Mouse (Mus musculus) hindlimb bud, embryonic 11.5 days (tissue): Measurements from ENCODE around the gene Sertad1.

Source experiments
- DNase-seq: peaks from one replicate; pipeline ENCODE4 v3.0.0-alpha.2; 2012; ENCODE audit warnings: low read depth, low spot score; ENCODE audit errors: extremely low spot score

The Sertad1 gene

DNA sequence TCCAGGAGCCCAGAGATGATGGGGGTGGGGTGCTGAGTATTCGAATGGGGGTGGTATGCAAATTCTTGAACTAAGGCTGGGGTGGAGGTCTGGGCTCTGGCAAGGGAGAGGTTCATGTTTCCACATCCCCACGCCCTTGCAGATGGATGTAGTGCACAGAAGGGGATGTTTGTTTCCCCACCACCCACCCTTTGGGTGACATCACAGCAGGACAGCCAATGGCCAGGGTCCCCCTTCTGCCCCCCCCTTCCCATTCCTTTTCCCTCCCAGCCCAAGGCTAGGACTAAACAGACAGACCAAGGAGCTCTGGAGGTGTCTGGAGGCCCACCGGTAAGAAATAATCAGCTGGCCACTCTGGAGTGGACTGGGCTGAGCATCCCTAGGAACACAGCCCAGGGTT lies 12.3 kb downstream of the Sertad1 start, which contains the start of gene Prx:
Gene Prx, plus strand, starts transcription at position 289 of the 400 bp plus-strand sequence.
- no peak for DNase-seq

DNA sequence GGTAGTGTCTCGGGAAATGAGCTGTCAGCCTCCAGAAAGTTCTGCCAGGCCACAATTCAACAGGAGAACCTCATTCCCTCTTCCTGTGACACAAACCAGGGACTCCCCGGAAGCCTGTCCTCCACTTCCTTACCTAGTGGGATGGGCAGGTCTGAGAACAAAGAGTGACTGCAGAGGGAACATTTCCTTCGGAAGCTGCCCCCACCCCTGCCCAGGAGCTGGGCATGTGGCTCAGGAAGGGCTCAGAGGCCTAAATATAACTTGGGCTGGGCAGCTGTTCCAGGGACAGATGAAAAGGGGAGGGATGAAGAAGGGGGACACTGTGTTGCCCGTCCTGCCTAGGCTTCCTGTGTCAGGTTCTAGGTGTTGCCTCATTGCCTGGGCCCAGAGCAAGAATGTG lies 14.9 kb downstream of the Sertad1 start:
- no peak for DNase-seq

DNA sequence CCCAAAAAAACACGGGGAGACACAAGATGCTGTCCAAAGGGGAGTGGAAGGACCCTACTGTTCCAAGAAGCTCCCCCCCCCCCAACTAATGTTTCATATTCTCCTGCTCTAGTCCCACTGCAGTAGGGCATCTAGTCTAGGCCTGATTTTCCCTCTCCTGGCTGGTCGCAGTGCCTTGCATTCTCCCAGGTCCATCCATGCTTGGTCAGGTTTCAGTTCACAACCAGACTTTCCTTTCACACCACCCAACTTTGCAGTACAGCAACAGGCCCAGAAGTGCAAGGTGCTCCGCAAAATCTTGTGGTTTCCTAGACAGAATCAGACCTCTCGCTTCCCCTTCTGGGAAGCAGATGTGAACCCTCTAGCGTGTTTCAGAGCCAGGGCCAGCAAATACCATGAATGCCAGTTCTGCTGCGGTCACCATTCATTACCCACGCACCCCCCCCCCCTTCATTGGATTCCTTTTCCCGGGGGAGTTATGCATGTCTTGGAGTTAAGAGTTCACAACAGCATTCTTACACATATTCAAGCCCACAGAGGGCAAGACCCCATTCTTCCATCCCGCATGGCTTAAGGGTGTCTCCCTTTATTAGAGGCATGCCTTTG lies 20.2 kb downstream of the Sertad1 start:
- DNase-seq = no peak

DNA sequence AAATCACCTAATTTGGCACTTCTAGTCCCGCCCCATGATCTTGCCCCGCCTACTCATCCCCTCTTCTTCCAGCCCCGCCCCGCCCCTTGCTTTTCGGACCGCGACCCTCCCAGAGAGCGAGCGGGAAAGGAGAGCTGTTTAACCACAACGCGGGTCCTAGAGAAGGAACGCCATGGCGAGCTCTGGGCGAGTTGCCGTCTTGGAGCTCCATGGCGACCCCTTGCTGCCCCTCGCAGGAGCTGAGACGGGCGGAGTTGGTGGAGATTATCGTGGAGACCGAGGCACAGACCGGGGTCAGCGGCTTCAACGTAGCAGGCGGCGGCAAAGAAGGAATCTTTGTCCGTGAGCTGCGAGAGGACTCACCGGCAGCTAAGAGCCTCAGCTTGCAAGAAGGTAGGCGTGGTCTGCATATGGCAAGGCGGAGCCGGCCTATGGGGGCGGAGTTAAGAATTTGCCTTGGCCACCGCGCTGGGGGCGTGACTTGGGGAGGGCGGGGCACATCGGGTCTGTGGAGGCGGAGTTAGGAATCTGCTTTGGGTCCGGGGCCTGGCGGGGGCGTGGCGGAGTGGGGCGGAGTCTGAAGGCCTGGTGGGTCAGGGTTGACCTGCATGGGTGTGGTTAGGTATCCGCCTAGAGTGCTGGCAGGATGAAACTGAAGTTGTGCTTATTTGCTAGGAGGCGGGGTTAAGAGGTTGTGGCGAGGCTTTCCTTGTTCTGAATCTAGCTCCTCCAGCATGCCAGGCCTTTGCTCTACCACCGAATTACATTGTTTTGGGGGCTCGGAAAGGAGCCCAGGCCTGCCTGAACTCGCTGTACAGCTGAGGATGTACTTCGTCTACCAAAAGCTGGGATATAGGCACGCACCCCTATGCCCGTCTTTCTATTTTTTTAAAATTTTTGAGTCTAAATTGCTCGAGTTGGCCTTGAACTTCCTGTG lies 21.3 kb downstream of the Sertad1 start:
- DNase-seq = peak; percentile 90

DNA sequence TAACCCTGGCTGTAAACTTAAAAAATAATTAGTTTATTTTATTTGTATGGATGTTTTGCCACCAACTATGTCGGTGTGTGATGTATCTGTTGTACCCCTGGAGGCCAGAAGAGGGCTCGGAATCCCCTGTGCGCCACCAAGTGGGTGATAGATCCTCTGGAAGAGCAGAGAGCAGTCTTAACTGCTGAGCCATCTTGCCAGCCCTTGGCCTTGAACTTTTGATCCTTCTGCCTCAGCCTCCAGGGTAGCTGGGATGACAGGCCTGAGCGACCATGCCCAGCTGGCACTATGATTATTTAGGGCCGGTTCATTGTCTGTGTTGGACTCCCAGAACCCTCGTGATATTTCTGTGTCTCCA lies 21.9 kb downstream of the Sertad1 start:
- no peak for DNase-seq

DNA sequence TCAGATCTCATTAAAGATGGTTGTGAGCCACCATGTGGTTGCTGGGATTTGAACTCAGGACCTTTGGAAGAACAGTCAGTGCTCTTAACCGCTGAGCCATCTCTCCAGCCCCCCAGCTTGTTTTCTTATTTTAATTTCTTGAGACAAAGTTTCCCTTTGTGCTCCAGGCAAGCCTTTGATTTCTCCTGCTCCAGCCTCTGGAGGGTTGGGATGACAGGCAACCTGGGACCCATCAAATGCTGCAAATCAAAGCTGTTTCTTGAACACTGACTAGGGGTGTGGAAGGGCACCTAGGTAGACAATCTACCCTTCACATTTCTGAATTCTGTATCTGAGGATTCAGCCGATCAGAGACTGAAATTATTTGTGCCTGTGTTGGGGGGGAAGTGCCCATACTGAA lies 24.1 kb downstream of the Sertad1 start:
- no peak for DNase-seq

DNA sequence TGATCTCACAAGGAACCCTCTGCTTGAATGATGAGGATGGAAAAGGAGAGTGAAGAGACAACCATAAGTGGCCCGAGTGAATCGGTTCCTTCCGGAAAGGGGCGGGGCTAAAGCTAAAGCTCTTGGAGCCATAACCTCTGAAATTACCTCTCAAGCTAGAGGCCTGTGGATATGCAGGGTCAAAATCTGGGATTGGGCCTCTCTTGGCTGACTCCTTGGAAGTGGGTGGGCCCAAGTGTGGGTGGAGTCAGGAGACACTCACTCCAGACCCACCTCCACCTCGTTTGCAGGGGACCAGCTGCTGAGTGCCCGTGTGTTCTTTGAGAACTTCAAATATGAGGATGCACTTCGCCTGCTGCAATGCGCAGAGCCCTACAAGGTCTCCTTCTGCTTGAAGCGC lies 28.3 kb downstream of the Sertad1 start:
- no peak for DNase-seq

DNA sequence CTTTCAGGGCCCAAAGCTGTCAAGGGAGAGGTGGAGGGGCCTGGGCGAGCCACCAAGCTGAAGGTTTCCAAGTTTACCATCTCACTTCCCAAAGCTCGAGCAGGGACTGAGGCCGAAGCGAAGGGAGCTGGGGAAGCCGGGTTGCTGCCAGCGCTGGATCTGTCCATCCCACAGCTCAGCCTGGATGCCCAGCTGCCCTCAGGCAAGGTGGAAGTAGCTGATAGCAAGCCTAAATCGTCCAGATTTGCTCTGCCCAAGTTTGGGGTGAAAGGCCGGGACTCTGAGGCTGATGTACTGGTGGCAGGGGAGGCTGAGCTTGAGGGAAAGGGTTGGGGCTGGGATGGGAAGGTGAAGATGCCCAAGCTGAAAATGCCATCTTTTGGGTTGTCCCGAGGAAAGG lies 31.6 kb downstream of the Sertad1 start:
- DNase-seq = no peak

DNA sequence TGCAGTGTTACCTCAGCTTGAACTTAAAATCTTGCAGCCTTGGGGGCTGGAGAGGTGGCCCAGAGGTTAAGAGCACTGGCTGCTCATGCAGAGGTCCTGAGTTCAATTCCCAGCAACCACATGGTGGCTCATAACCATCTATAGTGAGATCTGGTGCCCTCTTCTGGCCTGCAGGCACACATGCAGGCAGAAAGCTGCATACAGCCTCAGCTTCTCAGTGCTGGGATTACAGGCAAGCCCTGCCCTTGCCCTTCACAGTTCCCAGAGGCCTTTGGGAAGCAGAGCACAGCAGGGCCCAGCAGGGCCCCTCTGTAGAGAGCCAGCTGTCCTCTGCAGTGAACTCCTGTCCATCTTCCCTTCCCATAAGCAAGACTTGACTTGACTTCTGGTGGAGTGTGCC lies 33.4 kb downstream of the Sertad1 start:
- DNase-seq = no peak

DNA sequence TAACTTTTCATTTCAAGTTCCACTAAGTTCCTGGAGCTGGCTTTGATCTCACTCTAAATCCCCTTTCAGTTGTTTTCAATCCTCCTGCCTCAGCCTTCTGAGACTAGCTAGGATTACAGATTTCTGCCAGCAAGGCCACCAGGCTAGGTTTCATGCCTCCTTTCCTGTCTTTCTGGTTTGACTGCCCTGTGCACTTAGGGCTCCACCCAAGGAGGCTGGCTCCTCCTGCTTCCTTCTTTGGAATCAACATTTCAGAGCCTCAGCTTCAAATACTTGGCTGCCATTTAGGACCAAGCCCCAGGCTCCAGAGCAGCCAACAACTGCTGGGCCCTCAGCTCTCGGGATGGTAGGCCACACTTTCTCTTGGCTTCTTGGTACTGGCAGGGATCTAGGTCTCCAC lies 33.9 kb downstream of the Sertad1 start:
- no peak for DNase-seq

DNA sequence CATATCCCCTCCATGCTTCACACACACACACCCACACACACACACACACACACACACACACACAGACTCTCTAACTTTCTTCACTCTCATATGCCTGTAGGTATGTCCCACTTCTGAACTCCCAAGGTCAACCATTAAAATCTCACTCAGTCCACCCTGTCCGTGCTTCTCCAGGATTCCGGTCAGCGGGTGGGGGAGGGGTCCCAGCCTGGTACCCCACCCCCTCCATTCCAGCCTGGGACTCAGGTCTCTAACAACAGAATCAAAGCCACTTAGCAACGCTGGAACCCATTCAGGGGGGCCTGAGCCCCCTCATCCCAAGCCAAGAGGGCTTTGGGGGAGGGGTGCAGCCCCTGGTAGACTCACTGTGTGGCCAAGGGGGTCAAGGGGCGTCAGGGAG lies 36.3 kb downstream of the Sertad1 start, which contains the start of gene Hipk4:
Gene Hipk4, plus strand, starts transcription at position 301 of the 400 bp plus-strand sequence.
- DNase-seq = no peak

DNA sequence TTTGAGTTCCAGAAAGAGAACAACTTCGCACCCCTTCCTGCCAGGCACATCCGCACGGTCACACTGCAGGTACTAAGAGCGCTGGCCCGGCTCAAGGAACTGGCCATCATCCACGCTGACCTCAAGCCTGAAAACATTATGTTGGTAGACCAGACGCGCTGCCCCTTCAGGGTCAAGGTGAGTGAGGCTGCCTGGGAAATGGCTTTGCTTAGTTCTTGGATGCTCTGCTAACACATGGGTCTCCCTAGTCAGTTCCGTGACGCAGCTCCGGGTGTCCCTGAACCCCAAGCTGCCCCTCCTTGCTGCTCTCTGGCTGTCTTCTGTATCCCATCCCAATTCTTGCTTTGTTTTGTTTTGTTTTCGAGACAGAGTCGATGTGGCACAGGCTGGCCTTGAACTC lies 37.1 kb downstream of the Sertad1 start:
- DNase-seq = no peak

DNA sequence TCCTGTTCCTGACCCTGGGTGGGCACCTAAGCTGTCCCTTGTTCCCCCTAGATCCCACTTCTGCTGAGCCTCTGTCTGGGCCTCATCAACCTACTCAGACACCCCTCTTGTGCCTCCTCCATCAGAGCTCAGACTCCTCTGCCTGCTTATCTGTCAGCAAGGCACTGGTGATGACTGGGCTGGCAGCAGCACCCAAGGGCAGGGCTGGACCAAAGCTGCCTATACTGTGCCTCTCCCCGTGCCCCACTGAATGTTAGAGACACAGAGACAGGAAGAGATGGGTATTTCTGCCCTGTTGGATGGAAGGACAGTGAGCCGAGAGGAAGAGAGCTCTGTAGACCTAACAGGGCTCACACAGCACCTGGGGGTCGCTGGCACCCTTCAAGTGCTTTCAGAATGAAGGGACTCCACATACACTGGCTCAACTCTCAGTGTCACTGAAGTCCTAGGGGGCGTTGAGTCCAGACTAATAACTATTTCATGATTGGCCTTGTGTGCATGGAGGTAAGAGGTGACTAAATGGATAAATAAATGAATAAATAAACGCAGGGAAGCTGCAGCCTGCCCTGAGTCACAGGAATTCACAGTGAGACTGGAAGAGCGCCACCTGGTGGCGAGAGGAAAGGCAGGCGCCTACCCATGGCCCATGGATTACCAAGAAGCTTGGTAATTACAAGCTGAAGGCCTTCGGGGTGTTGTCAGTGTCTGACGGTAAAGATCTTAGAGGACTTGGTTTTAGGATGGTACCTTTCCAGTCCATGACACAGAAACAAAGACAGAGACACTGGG lies 39.5 kb downstream of the Sertad1 start:
- peak; percentile 68 for DNase-seq

DNA sequence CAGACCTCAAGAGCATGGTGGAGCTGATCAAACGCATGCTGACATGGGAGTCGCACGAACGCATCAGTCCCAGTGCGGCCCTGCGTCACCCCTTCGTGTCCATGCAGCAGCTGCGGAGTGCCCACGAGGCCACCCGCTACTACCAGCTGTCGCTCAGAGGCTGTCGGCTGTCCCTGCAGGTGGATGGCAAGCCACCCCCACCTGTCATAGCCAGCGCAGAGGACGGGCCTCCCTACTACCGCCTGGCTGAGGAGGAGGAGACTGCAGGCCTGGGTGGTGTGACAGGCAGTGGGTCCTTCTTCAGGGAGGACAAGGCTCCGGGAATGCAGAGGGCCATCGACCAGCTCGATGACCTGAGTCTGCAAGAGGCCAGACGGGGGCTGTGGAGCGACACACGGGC lies 42.4 kb downstream of the Sertad1 start:
- no peak for DNase-seq

DNA sequence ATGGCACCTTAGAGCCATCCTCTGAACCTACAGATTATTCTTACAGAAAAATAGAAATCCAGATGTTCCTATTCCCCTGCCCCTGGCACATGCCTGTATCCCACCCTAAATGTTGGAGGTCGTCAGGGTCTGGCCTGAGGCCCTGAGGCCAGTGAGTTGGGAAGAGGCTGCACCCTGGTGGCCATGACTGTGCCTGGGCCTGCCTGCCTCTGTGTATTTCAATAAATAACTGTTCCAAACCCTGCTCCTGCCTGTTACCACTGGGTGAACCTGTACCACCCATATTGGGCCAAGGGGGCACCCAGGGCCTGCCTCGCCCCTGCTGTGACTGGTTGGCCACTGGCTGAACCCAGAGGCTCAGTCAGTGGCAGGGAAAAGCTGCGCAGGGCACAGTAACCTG lies 44.2 kb downstream of the Sertad1 start:
- no peak for DNase-seq

DNA sequence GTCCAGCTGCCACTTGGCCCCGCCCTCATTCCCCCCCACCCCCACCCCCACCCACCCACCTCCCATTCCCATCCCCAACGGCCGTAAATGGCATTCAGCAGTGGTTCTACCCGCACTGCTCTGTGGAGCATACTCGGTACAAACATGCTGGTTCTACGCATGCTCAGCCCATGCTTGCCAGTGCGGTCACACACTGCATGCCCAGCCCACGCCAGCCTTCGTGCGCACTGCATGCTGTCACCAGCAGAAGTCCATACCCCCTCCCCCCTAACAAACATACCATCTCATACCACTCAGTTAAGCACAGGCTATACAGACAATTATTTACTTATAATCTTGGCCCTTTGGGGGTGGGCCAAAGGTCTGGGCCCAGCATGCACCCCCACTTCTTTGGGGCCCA lies 45.0 kb downstream of the Sertad1 start:
- no peak for DNase-seq

DNA sequence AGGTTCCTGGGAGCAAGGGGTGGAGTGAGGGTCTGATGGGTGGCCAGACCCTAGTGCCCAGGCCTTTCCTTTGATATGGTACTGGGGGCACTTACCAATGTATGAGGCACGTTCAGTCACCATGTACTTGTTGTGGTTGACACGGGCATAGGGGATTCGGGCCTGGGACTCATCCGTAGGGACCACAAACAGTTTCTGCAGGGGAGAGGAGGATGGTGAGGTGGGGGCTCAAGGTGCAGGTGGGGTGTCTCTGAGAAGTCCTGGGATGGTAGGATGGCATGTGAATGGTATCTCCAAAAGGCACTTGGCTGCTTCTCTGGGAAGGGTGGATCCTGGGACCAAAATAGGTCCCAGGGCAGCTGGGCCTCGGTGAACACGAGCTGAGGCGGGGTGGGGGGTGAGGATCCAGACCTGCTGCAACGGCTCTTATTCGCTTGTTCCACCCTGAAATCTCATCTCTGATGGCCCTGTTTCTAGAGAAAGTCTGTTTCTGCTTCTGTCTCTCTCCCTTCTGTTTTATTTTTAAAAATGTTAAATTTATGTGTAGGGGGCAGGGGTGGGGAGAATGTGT lies 45.9 kb downstream of the Sertad1 start:
- DNase-seq = no peak

DNA sequence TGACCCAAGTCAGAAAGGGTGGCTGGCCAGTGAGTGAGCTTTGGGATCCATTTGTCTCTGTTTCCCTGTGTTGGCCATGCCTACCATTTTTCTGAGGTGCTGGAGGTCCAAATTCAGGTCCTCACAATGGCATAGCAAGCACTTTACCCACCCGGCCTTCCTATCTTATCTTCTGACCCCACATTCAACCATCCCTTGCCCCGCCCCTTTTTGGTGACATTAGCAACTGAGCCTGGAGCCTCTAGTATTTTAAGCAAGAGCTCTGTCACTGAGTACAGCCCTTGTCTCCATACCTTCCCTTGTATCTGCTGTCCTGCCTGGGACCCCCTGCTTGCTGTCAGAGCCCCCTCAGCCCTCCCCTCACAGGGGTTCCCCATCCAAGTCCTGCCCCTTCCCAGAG lies 48.7 kb downstream of the Sertad1 start:
- no peak for DNase-seq

DNA sequence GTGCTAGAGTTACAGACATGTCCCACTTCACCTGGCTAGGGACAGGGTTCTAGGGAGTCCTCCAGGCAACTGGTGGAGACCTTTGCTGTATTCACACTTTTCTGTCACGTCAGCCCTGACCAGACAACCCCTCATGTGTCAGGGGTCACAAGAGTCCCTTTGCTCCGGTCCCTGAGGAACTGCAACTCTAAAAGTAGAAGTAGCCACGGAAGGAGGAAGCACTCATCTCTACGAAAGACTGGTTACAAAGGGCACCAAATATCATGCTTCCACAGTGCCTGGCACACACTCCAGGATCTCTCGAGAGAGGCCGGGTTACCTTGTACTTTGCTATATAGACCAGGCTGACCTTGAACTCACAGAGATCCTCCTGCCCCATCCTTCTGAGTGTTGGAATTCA lies 49.9 kb downstream of the Sertad1 start:
- DNase-seq = no peak

DNA sequence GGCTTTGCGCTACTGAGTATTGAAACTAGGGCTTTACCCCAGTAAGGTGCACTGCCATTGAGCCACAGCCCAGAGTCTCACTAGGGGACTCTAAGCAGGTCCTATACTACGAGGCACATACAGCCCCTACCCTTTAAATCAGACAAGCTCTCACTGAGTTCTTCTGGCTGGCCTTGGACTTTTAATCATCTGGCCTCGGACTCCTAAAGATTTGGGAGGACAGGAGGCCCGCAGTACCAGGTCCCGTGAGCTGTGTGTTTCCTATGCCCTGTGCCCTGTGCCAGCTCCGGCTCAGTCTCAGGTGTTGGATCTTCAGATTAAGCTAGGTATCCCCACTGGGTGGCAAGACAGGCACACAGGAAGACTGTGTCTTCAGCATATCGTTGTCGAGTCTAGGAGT lies 51.3 kb downstream of the Sertad1 start:
- no peak for DNase-seq

DNA sequence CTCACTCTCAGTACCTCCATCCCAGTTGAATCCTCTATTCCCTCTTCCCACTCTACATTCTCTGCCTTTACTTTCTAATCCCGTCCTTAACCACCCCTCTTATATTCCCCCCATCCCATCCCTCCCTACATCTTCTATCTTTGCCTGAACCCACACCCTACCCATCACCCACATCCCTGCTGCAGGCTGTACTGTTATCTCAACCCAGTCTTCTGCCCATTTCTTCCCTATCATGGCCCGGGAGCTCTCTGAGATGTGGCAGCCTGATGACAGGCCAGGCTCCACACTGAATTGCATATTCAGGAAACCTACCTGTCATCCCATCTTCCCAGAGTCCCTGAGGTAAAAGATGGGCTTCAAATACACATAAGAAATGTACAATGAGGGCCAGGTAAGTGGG lies 52.1 kb downstream of the Sertad1 start:
- DNase-seq = no peak
